Mouse (Mus musculus) ES-E14 (cell line): ENCODE measurements around the gene Ccdc153.

Experiments
- CHD2 ChIP-seq: IDR thresholded peaks from 2 replicates; pipeline ENCODE4 v1.6.1; 2014; ENCODE audit warnings: mild to moderate bottlenecking, low read depth, low read length, inconsistent platforms
- HCFC1 ChIP-seq: IDR thresholded peaks from 2 replicates; pipeline ENCODE4 v1.6.1; 2012; ENCODE audit warnings: low read length, inconsistent platforms, borderline replicate concordance; ENCODE audit not compliant: insufficient read depth
- MAFK ChIP-seq: IDR thresholded peaks from 2 replicates; pipeline ENCODE4 v1.6.1; 2014; ENCODE audit warnings: mild to moderate bottlenecking, low read depth, low read length, inconsistent platforms; ENCODE audit not compliant: insufficient read depth
- ZC3H11A ChIP-seq: IDR thresholded peaks from 2 replicates; pipeline ENCODE4 v1.6.1; 2012; ENCODE audit warnings: low read depth, mild to moderate bottlenecking, inconsistent platforms, low read length, borderline replicate concordance
- ZNF384 ChIP-seq: IDR thresholded peaks from 2 replicates; pipeline ENCODE4 v1.6.1; 2012; ENCODE audit warnings: low read depth, low read length, inconsistent platforms

DNA sequence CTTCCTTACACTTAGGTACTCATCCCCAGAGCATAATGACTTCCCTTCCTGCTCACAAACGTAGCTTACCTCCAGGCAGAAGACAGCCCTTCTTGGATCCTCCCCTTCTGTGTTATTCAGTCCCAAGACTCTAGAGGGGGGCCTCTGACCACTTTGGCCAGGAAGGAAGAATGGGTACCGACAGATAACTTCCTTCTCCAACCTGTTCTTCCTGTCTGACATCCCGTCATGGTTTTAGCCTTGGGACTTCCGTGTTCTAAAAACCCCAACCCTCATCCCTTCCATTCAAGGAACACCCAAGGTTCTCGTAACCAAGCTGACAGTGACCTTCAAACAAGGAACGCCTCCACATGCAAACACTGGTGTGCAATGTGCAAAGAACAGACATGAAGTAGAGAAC lies 28.0 kb downstream of the Ccdc153 start, which contains the start of gene Nlrx1:
- TF ChIP-seq ZNF384 (no peak), ZC3H11A (no peak), CHD2 (no peak), HCFC1 (no peak), MAFK (no peak)
